Mouse (Mus musculus): ENCODE results near the gene Ptbp1.

DNA sequence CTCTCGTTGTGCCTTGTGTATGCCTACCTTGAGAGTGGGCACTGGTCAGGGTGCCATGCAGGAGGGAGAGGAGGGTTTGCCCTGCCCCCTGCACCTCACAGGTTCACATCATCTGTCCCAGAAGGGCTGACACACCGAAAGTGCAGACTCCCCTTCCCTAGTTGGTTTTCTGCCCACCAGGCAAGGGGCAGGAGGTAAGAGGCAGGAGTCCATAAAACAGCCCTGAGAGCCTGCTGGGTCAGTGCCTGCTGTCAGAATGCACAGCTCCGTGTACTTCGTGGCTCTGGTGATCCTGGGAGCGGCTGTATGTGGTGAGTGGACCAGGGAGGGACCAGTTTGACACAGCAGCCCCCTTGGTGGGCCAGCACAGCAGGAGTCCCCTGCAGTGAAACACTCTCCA is 36.4 kb downstream of the Ptbp1 start, which contains the start of gene Cfd:
- TF ChIP-seq CTCF (IDR thresholded peaks at IDR 0.05; ENCODE audit: low read depth, low read length) (no peak), POLR2A (IDR thresholded peaks at IDR 0.05; ENCODE audit: insufficient read depth, low read length) (no peak)
